Mouse (Mus musculus) bone marrow macrophage, adult 2 months (primary cell): ENCODE results near the gene Dusp14.

ENCODE experiments used
- CTCF ChIP-seq: IDR thresholded peaks from 2 replicates; pipeline ENCODE4 v1.5.1; 2012; ENCODE audit warnings: low read depth, mild to moderate bottlenecking, low read length, moderate library complexity
- POLR2A ChIP-seq: IDR thresholded peaks from 2 replicates; pipeline ENCODE4 v1.6.1; 2012; ENCODE audit warnings: mild to moderate bottlenecking, low read depth, low read length, borderline replicate concordance

GRCm38 (mm10) chr11:83999411-83999915 lies 69.6 kb downstream of the Dusp14 start:
- TF ChIP-seq CTCF (no peak), POLR2A (no peak)
